Mouse (Mus musculus): ENCODE results near the gene Hist1h4b. TPM values are rescaled to one million over a fixed set of nuclear protein-coding genes. Genes with fewer than 3 reads are reported as not detected.

The Hist1h4b gene
- 16.8 TPM for polyA plus RNA-seq (2012; fragmentation: generic; extraction: Trizol)
- long read RNA-seq, experiment 1: 0 reads
- long read RNA-seq, experiment 2: 0 reads

- no peaks in the 10 kb centered on the region for H3K27me3 ChIP-seq (ENCODE audit: control insufficient read depth, insufficient read depth, insufficient read length)
- H3ac ChIP-seq (ENCODE audit: control insufficient read depth, insufficient read length, low read depth): peak within 1 kb of the TSS; percentile 56
- TF ChIP-seq MYOD1 (IDR thresholded peaks at IDR 0.05; ENCODE audit: control insufficient read depth, insufficient read length, low read depth) (no peak), CTCF (IDR thresholded peaks at IDR 0.05; ENCODE audit: control insufficient read depth, insufficient read depth, insufficient read length) (no peak), CEBPB (IDR thresholded peaks at IDR 0.05; ENCODE audit: low read depth) (no peak), USF1 (IDR thresholded peaks at IDR 0.05; ENCODE audit: low read depth) (no peak), MAX (IDR thresholded peaks at IDR 0.05) (no peak), MYOG (IDR thresholded peaks at IDR 0.05; ENCODE audit: control insufficient read depth, extremely low read depth, insufficient read length) (no peak), FOSL1 (IDR thresholded peaks at IDR 0.05; ENCODE audit: insufficient read depth, low read length, poor library complexity, severe bottlenecking) (no peak)
- H3K36me3 ChIP-seq (ENCODE audit: control insufficient read depth, insufficient read depth): no peaks in the 10 kb centered on the region
- H3K79me2 ChIP-seq (ENCODE audit: control insufficient read depth, insufficient read depth): no peaks in the 10 kb centered on the region
- no peak within 1 kb of the TSS for H3K4me3 ChIP-seq (ENCODE audit: insufficient read depth, poor library complexity, severe bottlenecking)
- no peaks in the 10 kb centered on the region for H3K79me3 ChIP-seq (ENCODE audit: low read depth)
Measured at GRCm38 (mm10) chr13:23756790-23757189, at the start of gene Hist1h4b. Hist1h4b (plus strand) TSS chr13:23757013.

- Histone ChIP-seq H3ac (ENCODE audit: control insufficient read depth, insufficient read length, low read depth) (no peak overlapping the region), H3K79me2 (ENCODE audit: control insufficient read depth, insufficient read depth) (no peaks in the 10 kb centered on the region), H3K36me3 (ENCODE audit: control insufficient read depth, insufficient read depth) (no peaks in the 10 kb centered on the region), H3K79me3 (ENCODE audit: low read depth) (no peaks in the 10 kb centered on the region), H3K4me3 (ENCODE audit: insufficient read depth, poor library complexity, severe bottlenecking) (no peak overlapping the region), H3K27me3 (ENCODE audit: control insufficient read depth, insufficient read depth, insufficient read length) (no peaks in the 10 kb centered on the region)
- TF ChIP-seq MAX (IDR thresholded peaks at IDR 0.05) (no peak), MYOG (IDR thresholded peaks at IDR 0.05; ENCODE audit: control insufficient read depth, extremely low read depth, insufficient read length) (no peak), CEBPB (IDR thresholded peaks at IDR 0.05; ENCODE audit: low read depth) (no peak)
Measured at GRCm38 (mm10) chr13:23708041-23708440, 48.8 kb upstream of the Hist1h4b start.

- Histone ChIP-seq H3K79me3 (ENCODE audit: low read depth) (no peaks in the 10 kb centered on the region), H3K4me3 (ENCODE audit: insufficient read depth, poor library complexity, severe bottlenecking) (no peak overlapping the region), H3ac (ENCODE audit: control insufficient read depth, insufficient read length, low read depth) (no peak overlapping the region), H3K79me2 (ENCODE audit: control insufficient read depth, insufficient read depth) (no peaks in the 10 kb centered on the region), H3K27me3 (ENCODE audit: control insufficient read depth, insufficient read depth, insufficient read length) (no peaks in the 10 kb centered on the region), H3K36me3 (ENCODE audit: control insufficient read depth, insufficient read depth) (no peaks in the 10 kb centered on the region)
- no peak for TF ChIP-seq USF1 (IDR thresholded peaks at IDR 0.05; ENCODE audit: low read depth)
- TF ChIP-seq MYOG (IDR thresholded peaks at IDR 0.05; ENCODE audit: control insufficient read depth, extremely low read depth, insufficient read length): no peak
- no peak for TF ChIP-seq MYOD1 (IDR thresholded peaks at IDR 0.05; ENCODE audit: control insufficient read depth, insufficient read length, low read depth)
Measured at GRCm38 (mm10) chr13:23708654-23709053, 48.2 kb upstream of the Hist1h4b start.

- H3K27me3 ChIP-seq (ENCODE audit: control insufficient read depth, insufficient read depth, insufficient read length): no peaks in the 10 kb centered on the region
- no peaks in the 10 kb centered on the region for H3K79me2 ChIP-seq (ENCODE audit: control insufficient read depth, insufficient read depth)
- H3K36me3 ChIP-seq (ENCODE audit: control insufficient read depth, insufficient read depth): no peaks in the 10 kb centered on the region
- peak overlapping the region; percentile 31 for H3K4me3 ChIP-seq (ENCODE audit: insufficient read depth, poor library complexity, severe bottlenecking)
- TF ChIP-seq USF1 (IDR thresholded peaks at IDR 0.05; ENCODE audit: low read depth) (no peak), CEBPB (IDR thresholded peaks at IDR 0.05; ENCODE audit: low read depth) (no peak), FOSL1 (IDR thresholded peaks at IDR 0.05; ENCODE audit: insufficient read depth, low read length, poor library complexity, severe bottlenecking) (no peak), CTCF (IDR thresholded peaks at IDR 0.05; ENCODE audit: control insufficient read depth, insufficient read depth, insufficient read length) (no peak), MYOG (IDR thresholded peaks at IDR 0.05; ENCODE audit: control insufficient read depth, extremely low read depth, insufficient read length) (no peak), MAX (IDR thresholded peaks at IDR 0.05) (no peak), MYOD1 (IDR thresholded peaks at IDR 0.05; ENCODE audit: control insufficient read depth, insufficient read length, low read depth) (no peak)
- H3ac ChIP-seq (ENCODE audit: control insufficient read depth, insufficient read length, low read depth): peak overlapping the region; percentile 51
- H3K79me3 ChIP-seq (ENCODE audit: low read depth): no peaks in the 10 kb centered on the region
Measured at GRCm38 (mm10) chr13:23709714-23710373, 47.0 kb upstream of the Hist1h4b start.

GRCm38 (mm10) chr13:23710374-23711089 is 46.3 kb upstream of the Hist1h4b start, which contains the start of gene Hfe:
Hfe (minus strand) TSS chr13:23710854.
- no peaks in the 10 kb centered on the region for H3K79me2 ChIP-seq (ENCODE audit: control insufficient read depth, insufficient read depth)
- peak within 1 kb of the TSS; percentile 31 for H3K4me3 ChIP-seq (ENCODE audit: insufficient read depth, poor library complexity, severe bottlenecking)
- peak within 1 kb of the TSS; percentile 51 for H3ac ChIP-seq (ENCODE audit: control insufficient read depth, insufficient read length, low read depth)
- H3K27me3 ChIP-seq (ENCODE audit: control insufficient read depth, insufficient read depth, insufficient read length): no peaks in the 10 kb centered on the region
- H3K79me3 ChIP-seq (ENCODE audit: low read depth): no peaks in the 10 kb centered on the region
- no peaks in the 10 kb centered on the region for H3K36me3 ChIP-seq (ENCODE audit: control insufficient read depth, insufficient read depth)
- TF ChIP-seq MAX (IDR thresholded peaks at IDR 0.05) (no peak), USF1 (IDR thresholded peaks at IDR 0.05; ENCODE audit: low read depth) (no peak), CEBPB (IDR thresholded peaks at IDR 0.05; ENCODE audit: low read depth) (no peak), FOSL1 (IDR thresholded peaks at IDR 0.05; ENCODE audit: insufficient read depth, low read length, poor library complexity, severe bottlenecking) (no peak)

Data from C2C12 (cell line).